Mouse (Mus musculus) hindbrain, postnatal 0 days (tissue): ENCODE data around the gene Csrnp2. TPM values are rescaled to one million over a fixed set of nuclear protein-coding genes. Genes with fewer than 3 reads are reported as not detected.
"Not testable (repeated sequence)": the region's sequence is repeated elsewhere in the genome, so short reads cannot be mapped to it uniquely, and the experiment has no call there.

Source experiments
- ATAC-seq: fragments of 200-750 bp; cut with Nextera tagmentation; 2 replicates; pipeline ENCODE4 v1.8.0; 2017; ENCODE audit warnings: mild to moderate bottlenecking, moderate TSS enrichment, moderate library complexity
- DNase-seq: peaks from one replicate; pipeline ENCODE4 v3.0.0-alpha.2; 2015; ENCODE audit warnings: low spot score
- H3K27ac ChIP-seq: fragments of 300-500 bp; sonication (generic); 2 replicates; pipeline ENCODE4 v1.5.1; 2014; ENCODE audit warnings: mild to moderate bottlenecking
- H3K27me3 ChIP-seq: fragments of 300-500 bp; sonication (generic); 2 replicates; pipeline ENCODE4 v1.6.1; 2014; ENCODE audit warnings: low read length, mixed read lengths; ENCODE audit not compliant: insufficient read depth
- H3K36me3 ChIP-seq: fragments of 300-500 bp; sonication (generic); 2 replicates; pipeline ENCODE4 v1.6.1; 2014; ENCODE audit warnings: low read length, mixed read lengths; ENCODE audit not compliant: insufficient read depth
- H3K4me1 ChIP-seq: fragments of 300-500 bp; sonication (generic); 2 replicates; pipeline ENCODE4 v1.6.1; 2014; ENCODE audit warnings: antibody characterized with exemption, low read length, mixed read lengths; ENCODE audit not compliant: insufficient read depth
- H3K4me2 ChIP-seq: fragments of 300-500 bp; sonication (generic); 2 replicates; pipeline ENCODE4 v1.6.1; 2014; ENCODE audit warnings: low read depth, mild to moderate bottlenecking, low read length, moderate library complexity, mixed read lengths
- H3K4me3 ChIP-seq: fragments of 300-500 bp; sonication (generic); 2 replicates; pipeline ENCODE4 v1.5.1; 2014; ENCODE audit warnings: low read length
- H3K9ac ChIP-seq: fragments of 300-500 bp; sonication (generic); replicated peaks from 2 replicates; pipeline ENCODE4 v1.6.1; 2014; ENCODE audit warnings: mild to moderate bottlenecking, low read length, moderate library complexity, mixed read lengths
- H3K9me3 ChIP-seq: fragments of 300-500 bp; sonication (generic); 2 replicates; pipeline ENCODE4 v1.6.1; 2016; ENCODE audit warnings: low read length, mixed read lengths
- CTCF ChIP-seq: IDR thresholded peaks from 2 replicates; pipeline ENCODE4 v1.5.1; 2016; ENCODE audit warnings: antibody characterized with exemption, control low read depth, low read depth
- WGBS: fragments of 180-500 bp; shearing (Covaris S2); extraction: QIAGEN DNeasy Blood & Tissue Kit; methylation state at CpG from one replicate; pipeline ENCODE4 v1.1.7; 2014; 5-methylcytosine and 5-hydroxymethylcytosine counted together
- polyA plus RNA-seq: library from polyadenylated mRNA; unstranded; fragments of >200 nt; fragmentation: Nextera tagmentation; extraction: Ambion mirVana; gene quantifications from 2 replicates; pipeline ENCODE4 v1.2.1, GENCODE M21; 2015
- total RNA-seq: library from RNA; depleted of rRNA; stranded (reverse); fragments of >200 nt; gene quantifications from 2 replicates; pipeline ENCODE4 v1.2.3, GENCODE M21; 2014; rRNA removed

The Csrnp2 gene
- total RNA-seq (50.2 and 53.9 TPM in 2 replicates), polyA plus RNA-seq (27.3 and 29.9 TPM in 2 replicates)

DNA sequence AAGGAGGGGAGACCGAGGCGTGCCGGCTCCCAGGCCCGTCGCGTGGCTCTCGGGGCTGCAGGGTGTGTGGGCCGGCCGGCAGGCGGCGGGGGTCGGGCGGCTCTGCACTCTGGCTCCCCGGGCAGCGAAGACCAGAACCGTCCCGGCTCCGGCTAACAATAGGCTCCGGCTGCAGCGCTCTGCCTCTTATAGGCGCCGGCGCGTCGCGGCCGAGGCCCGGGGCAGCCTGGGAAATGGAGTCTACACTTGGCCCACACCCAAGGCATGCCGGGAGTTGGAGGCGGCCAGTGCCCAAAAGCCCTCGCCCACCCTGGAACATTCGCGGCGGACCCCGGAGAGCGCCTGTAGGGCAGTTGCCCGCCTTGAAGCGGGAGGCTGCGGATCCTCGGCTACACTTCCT, at the start of gene Csrnp2:
Gene Csrnp2, minus strand, starts transcription at position 387 of the 400 bp plus-strand sequence.
- DNase-seq (peak; percentile 98), ATAC-seq (peak; percentile 97)
- peak within 1 kb of the TSS; percentile 96 for H3K27ac ChIP-seq
- peak within 1 kb of the TSS; percentile 88 for H3K4me3 ChIP-seq
- no peaks in the 10 kb centered on the region for H3K36me3 ChIP-seq
- peak within 1 kb of the TSS; percentile 94 for H3K9ac ChIP-seq
- H3K4me1 ChIP-seq, result peaks cover 7% of the 10 kb centered on the region; the same call in 1 of the 2 replicates
- peak; percentile 36 for TF ChIP-seq CTCF
- H3K4me2 ChIP-seq, result peak within 1 kb of the TSS; percentile 72
- 0% methylated on average over 40 of the region's 40 CpGs for WGBS
- no peaks in the 10 kb centered on the region for H3K27me3 ChIP-seq
- no peaks in the 10 kb centered on the region for H3K9me3 ChIP-seq

DNA sequence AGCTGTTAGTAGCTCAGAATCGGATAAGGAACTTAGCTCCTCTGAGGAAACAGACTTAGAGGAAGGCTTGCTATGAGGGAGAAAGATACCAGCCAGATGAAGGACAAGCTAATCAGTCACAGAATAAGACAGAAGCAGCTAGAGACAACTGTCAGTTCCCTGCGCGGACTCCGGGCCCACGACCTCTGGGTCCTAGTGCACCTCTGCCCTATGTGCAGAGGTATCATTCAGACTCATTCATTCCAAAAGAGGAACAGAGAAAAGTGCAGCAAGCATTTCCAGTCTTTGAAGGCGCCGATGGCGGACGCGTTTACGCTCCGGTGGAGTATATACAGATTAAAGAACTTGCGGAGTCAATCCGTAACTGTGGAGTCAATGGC, 48.4 kb upstream of the Csrnp2 start:
- DNase-seq, H3K27ac ChIP-seq, H3K4me1 ChIP-seq, H3K4me3 ChIP-seq, H3K36me3 ChIP-seq, H3K27me3 ChIP-seq, H3K4me2 ChIP-seq, ATAC-seq, H3K9me3 ChIP-seq, H3K9ac ChIP-seq: not testable (repeated sequence)
- 98% methylated on average over 14 of the region's 14 CpGs for WGBS

DNA sequence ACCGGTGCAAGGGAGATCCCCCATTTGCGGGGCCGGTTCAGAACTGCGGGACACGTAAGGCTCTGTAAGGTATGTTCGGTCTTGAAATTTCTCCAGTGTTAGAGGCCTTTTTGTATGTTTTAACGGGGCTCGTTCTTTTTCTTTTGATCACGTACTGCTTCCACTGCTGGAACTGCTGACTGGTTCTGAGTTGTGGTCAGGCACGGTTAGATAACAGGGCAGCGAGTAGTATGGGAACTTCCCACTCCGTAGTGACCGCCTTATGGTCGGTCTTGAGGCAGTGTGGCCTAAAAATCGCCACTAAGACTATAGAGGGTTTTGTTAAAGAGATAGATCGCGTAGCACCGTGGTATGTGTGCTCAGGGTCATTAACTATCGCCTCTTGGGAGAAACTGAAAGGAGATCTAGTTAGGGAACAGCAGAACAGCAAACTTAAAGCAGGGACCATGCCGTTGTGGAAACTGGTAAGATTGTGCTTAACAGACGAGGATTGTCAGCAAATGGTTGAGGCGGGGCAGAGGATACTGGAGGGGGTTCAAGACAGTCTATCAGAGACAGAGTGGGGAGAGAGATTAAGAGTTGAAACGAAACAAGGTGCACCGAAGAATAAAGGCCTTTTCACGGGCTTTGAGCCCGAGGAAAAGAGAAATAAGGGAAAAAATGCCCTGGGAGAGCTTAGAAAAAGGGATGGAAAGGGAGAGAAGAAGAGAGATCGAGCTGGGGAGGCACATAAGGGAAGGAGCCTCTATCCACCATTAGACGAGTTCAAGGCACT, 47.8 kb upstream of the Csrnp2 start:
- H3K9me3 ChIP-seq, ATAC-seq, H3K9ac ChIP-seq, H3K4me2 ChIP-seq, H3K27ac ChIP-seq, H3K27me3 ChIP-seq, DNase-seq, H3K4me3 ChIP-seq, H3K4me1 ChIP-seq, H3K36me3 ChIP-seq: not testable (repeated sequence)
- WGBS, result 97% methylated on average over 25 of the region's 28 CpGs

DNA sequence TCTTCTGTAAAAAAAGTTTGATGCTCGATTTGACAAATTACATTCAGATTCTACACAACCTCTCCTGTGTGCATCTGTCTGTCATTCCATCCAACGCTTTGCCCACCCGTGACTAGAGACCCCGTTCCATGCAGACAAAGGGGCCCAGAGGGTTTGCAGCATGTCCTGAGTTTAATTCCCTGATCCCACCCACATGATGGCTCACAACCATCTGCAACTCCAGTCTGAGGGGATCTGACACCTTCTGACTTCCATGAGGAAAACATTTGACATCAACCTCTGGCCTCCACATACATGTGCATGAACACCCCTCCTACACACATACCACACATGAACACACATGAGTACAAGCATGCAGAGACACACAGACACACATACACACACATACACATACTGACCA, 46.1 kb upstream of the Csrnp2 start:
- Histone ChIP-seq H3K4me2 (no peak overlapping the region), H3K9ac (no peak overlapping the region), H3K36me3 (no peaks in the 10 kb centered on the region), H3K4me1 (no peaks in the 10 kb centered on the region), H3K27ac (no peak overlapping the region), H3K4me3 (no peak overlapping the region), H3K27me3 (no peaks in the 10 kb centered on the region), H3K9me3 (no peaks in the 10 kb centered on the region)
- TF ChIP-seq CTCF, result no peak
- 94% methylated on average over 4 of the region's 4 CpGs for WGBS
- DNase-seq (no peak), ATAC-seq (no peak)

DNA sequence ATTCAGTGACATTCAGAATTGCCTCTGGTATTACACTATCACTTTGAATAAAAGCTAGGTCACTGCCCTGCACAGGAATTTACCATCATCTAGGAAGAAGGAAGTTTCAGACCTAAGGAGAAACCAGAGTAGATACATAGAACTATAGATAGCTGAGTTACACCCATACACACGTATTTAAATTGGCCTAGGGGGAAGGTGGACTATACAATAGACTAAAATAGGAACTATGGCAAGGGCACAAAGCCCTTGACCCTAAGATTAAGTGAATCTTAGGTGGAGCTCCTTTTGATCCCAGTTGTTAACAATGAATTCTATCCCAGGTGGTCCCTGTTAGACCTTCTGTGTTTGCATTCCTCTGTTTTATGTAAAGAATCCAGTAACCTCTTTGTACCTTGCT, 45.7 kb upstream of the Csrnp2 start:
- not testable (repeated sequence) for H3K4me2 ChIP-seq, H3K4me1 ChIP-seq, H3K9ac ChIP-seq, H3K27ac ChIP-seq, H3K27me3 ChIP-seq, H3K36me3 ChIP-seq, ATAC-seq, H3K9me3 ChIP-seq, DNase-seq, H3K4me3 ChIP-seq
- 80% methylated on average over 1 of the region's 1 CpGs for WGBS

DNA sequence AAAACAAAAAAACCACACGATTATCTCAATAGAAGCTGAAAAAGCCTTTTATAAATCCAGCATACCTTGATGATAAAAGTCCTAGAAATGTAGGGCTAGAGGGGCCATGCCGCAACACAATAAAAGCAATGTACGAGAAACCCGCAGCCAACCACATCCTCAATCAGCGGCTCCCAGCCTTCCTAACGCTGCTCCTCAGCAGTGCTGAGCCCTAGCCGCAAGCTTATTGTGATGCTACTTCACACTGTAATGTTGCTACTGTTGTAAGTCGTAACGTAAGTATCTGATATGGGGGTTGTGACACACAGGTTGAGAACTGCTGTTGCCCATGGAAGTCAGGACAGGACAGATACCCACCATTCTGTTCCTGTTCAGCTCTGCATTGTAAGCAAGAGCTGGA, 44.1 kb upstream of the Csrnp2 start:
- Histone ChIP-seq H3K36me3 (peaks cover 8% of the 10 kb centered on the region; the same call in 1 of the 2 replicates), H3K4me2 (no peak overlapping the region), H3K4me1 (no peaks in the 10 kb centered on the region), H3K9ac (no peak overlapping the region), H3K27me3 (no peaks in the 10 kb centered on the region), H3K9me3 (no peaks in the 10 kb centered on the region), H3K4me3 (no peak overlapping the region), H3K27ac (no peak overlapping the region)
- 93% methylated on average over 9 of the region's 9 CpGs for WGBS
- ATAC-seq (no peak), DNase-seq (no peak)
- TF ChIP-seq CTCF, result no peak

DNA sequence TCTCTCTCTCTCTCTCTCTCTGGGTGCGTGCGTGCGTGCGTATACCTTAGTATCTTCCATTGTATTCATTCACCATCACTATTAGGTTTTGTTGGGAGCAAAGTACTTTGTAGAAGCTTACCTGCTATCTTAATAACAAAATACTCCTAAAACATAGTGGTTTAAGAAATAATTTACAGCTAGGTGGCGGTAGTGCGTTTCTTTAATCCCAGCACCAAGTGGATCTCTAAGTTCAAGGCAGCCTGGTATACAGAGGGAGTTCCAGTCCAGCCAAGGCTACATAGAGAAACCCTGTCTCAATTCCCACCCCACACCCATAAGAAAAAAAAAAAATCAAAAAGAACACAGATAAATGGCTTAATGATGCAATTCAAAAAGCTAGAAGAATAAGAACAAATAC, 42.6 kb upstream of the Csrnp2 start:
- WGBS, result 86% methylated on average over 6 of the region's 6 CpGs
- no peak overlapping the region for H3K27ac ChIP-seq
- no peak overlapping the region for H3K4me2 ChIP-seq
- H3K27me3 ChIP-seq, result no peaks in the 10 kb centered on the region
- peaks cover 8% of the 10 kb centered on the region; the same call in 1 of the 2 replicates for H3K36me3 ChIP-seq
- ATAC-seq (no peak), DNase-seq (peak; percentile 68)
- H3K4me1 ChIP-seq, result no peaks in the 10 kb centered on the region
- peak; percentile 54 for TF ChIP-seq CTCF
- no peak overlapping the region for H3K9ac ChIP-seq
- no peak overlapping the region for H3K4me3 ChIP-seq
- no peaks in the 10 kb centered on the region for H3K9me3 ChIP-seq
